Mouse (Mus musculus) forebrain, postnatal 0 days (tissue): Measurements from ENCODE around the gene Olfr1151. TPM values are rescaled to one million over a fixed set of nuclear protein-coding genes. Genes with fewer than 3 reads are reported as not detected.

Source experiments
- ATAC-seq: fragments of 200-750 bp; cut with Nextera tagmentation; 2 replicates; pipeline ENCODE4 v1.8.0; 2017; ENCODE audit warnings: mild to moderate bottlenecking, moderate library complexity
- DNase-seq: peaks from one replicate; pipeline ENCODE4 v3.0.0-alpha.2; 2015
- H3K27ac ChIP-seq: fragments of 300-500 bp; sonication (generic); 2 replicates; pipeline ENCODE4 v1.5.1; 2014; ENCODE audit warnings: low read depth, mild to moderate bottlenecking, antibody characterized with exemption, low read length, moderate library complexity, mixed read lengths
- H3K27me3 ChIP-seq: fragments of 300-500 bp; sonication (generic); 2 replicates; pipeline ENCODE4 v1.6.1; 2014; ENCODE audit warnings: mild to moderate bottlenecking, low read length, mixed read lengths; ENCODE audit not compliant: insufficient read depth
- H3K36me3 ChIP-seq: fragments of 300-500 bp; sonication (generic); 2 replicates; pipeline ENCODE4 v1.6.1; 2014; ENCODE audit warnings: mild to moderate bottlenecking, moderate library complexity; ENCODE audit not compliant: insufficient read depth
- H3K4me1 ChIP-seq: fragments of 300-500 bp; sonication (generic); 2 replicates; pipeline ENCODE4 v1.6.1; 2014; ENCODE audit warnings: antibody characterized with exemption; ENCODE audit not compliant: insufficient read depth
- H3K4me2 ChIP-seq: fragments of 300-500 bp; sonication (generic); 2 replicates; pipeline ENCODE4 v1.6.1; 2014; ENCODE audit warnings: low read depth, mild to moderate bottlenecking, moderate library complexity
- H3K4me3 ChIP-seq: fragments of 300-500 bp; sonication (generic); 2 replicates; pipeline ENCODE4 v1.5.1; 2014; ENCODE audit warnings: low read depth, low read length, mixed read lengths
- H3K9ac ChIP-seq: fragments of 300-500 bp; sonication (generic); 2 replicates; pipeline ENCODE4 v1.6.1; 2014; ENCODE audit warnings: mild to moderate bottlenecking
- H3K9me3 ChIP-seq: fragments of 300-500 bp; sonication (generic); 2 replicates; pipeline ENCODE4 v1.6.1; 2016; ENCODE audit warnings: low read length
- CTCF ChIP-seq: sonication (generic); IDR thresholded peaks from 2 replicates; pipeline ENCODE4 v1.5.1; 2016; ENCODE audit warnings: antibody characterized with exemption, control low read depth, low read depth
- WGBS: fragments of 180-500 bp; shearing (Covaris S2); extraction: QIAGEN DNeasy Blood & Tissue Kit; methylation state at CpG from one replicate; pipeline ENCODE4 v1.1.7; 2014; 5-methylcytosine and 5-hydroxymethylcytosine counted together
- polyA plus RNA-seq: library from polyadenylated mRNA; unstranded; fragments of >200 nt; fragmentation: Nextera tagmentation; extraction: Ambion mirVana; gene quantifications from 2 replicates; pipeline ENCODE4 v1.2.1, GENCODE M21; 2015
- total RNA-seq: library from RNA; depleted of rRNA; stranded (reverse); fragments of >200 nt; gene quantifications from 2 replicates; pipeline ENCODE4 v1.2.3, GENCODE M21; 2014; rRNA removed

Olfr1151 gene
- total RNA-seq (not detected in 2 replicates), polyA plus RNA-seq (not detected in 2 replicates)

GRCm38 (mm10) chr2:87855562-87855961, at the start of gene Olfr1151:
TSS of gene Olfr1151 (plus strand) at chr2:87855862.
- no peak within 1 kb of the TSS for H3K4me3 ChIP-seq
- no peak for DNase-seq
- WGBS: 90% methylated on average over 1 of the region's 1 CpGs

GRCm38 (mm10) chr2:87809522-87809921, 46.1 kb upstream of the Olfr1151 start, which contains the start of gene Olfr1145:
TSS of gene Olfr1145 (plus strand) at chr2:87809822.
- no peak within 1 kb of the TSS for H3K4me2 ChIP-seq
- no peak within 1 kb of the TSS for H3K27ac ChIP-seq
- H3K9me3 ChIP-seq: no peaks in the 10 kb centered on the region
- H3K4me1 ChIP-seq: no peaks in the 10 kb centered on the region
- ATAC-seq: no peak
- H3K9ac ChIP-seq: no peak within 1 kb of the TSS
- H3K27me3 ChIP-seq: no peaks in the 10 kb centered on the region
- no peak for TF ChIP-seq CTCF
- no peaks in the 10 kb centered on the region for H3K36me3 ChIP-seq
- WGBS: 86% methylated on average over 1 of the region's 1 CpGs
- no peak within 1 kb of the TSS for H3K4me3 ChIP-seq
- DNase-seq: no peak

More at GRCm38 (mm10) chr2:87855562-87855961, at the start of gene Olfr1151:
- Histone ChIP-seq H3K27me3 (no peaks in the 10 kb centered on the region), H3K4me1 (no peaks in the 10 kb centered on the region), H3K9me3 (no peaks in the 10 kb centered on the region), H3K4me2 (no peak within 1 kb of the TSS), H3K27ac (no peak within 1 kb of the TSS), H3K9ac (no peak within 1 kb of the TSS), H3K36me3 (no peaks in the 10 kb centered on the region)
- TF ChIP-seq CTCF: no peak
- ATAC-seq: no peak

- TF ChIP-seq CTCF: no peak
- WGBS: 98% methylated on average over 1 of the region's 1 CpGs
- no peak within 1 kb of the TSS for H3K27ac ChIP-seq
- no peak within 1 kb of the TSS for H3K4me3 ChIP-seq
- H3K4me2 ChIP-seq: no peak within 1 kb of the TSS
- no peaks in the 10 kb centered on the region for H3K9me3 ChIP-seq
- H3K36me3 ChIP-seq: no peaks in the 10 kb centered on the region
- H3K4me1 ChIP-seq: no peaks in the 10 kb centered on the region
- DNase-seq: no peak
- H3K9ac ChIP-seq: no peak within 1 kb of the TSS
- ATAC-seq: no peak
- no peaks in the 10 kb centered on the region for H3K27me3 ChIP-seq
Measured at GRCm38 (mm10) chr2:87830233-87830632, 25.4 kb upstream of the Olfr1151 start, which contains the start of gene Olfr1148. TSS of gene Olfr1148 (plus strand) at chr2:87830533.

GRCm38 (mm10) chr2:87843693-87844092, 12.0 kb upstream of the Olfr1151 start, which contains the start of gene Olfr1150-ps1:
TSS of gene Olfr1150-ps1 (plus strand) at chr2:87843993.
- Histone ChIP-seq H3K4me2 (no peak within 1 kb of the TSS), H3K9ac (no peak within 1 kb of the TSS), H3K4me3 (no peak within 1 kb of the TSS), H3K4me1 (no peaks in the 10 kb centered on the region), H3K27me3 (no peaks in the 10 kb centered on the region), H3K36me3 (no peaks in the 10 kb centered on the region), H3K9me3 (no peaks in the 10 kb centered on the region), H3K27ac (no peak within 1 kb of the TSS)
- ATAC-seq (no peak), DNase-seq (no peak)
- 81% methylated on average over 1 of the region's 1 CpGs for WGBS
- no peak for TF ChIP-seq CTCF

GRCm38 (mm10) chr2:87866192-87866591, 10.5 kb downstream of the Olfr1151 start, which contains the start of gene Olfr1152:
TSS of gene Olfr1152 (plus strand) at chr2:87866492.
- H3K9me3 ChIP-seq: no peaks in the 10 kb centered on the region
- H3K36me3 ChIP-seq: no peaks in the 10 kb centered on the region
- no peak within 1 kb of the TSS for H3K27ac ChIP-seq
- TF ChIP-seq CTCF: no peak
- no peaks in the 10 kb centered on the region for H3K27me3 ChIP-seq
- H3K9ac ChIP-seq: no peak within 1 kb of the TSS
- no peak within 1 kb of the TSS for H3K4me2 ChIP-seq
- no peak for DNase-seq
- H3K4me1 ChIP-seq: no peaks in the 10 kb centered on the region
- ATAC-seq: no peak
- H3K4me3 ChIP-seq: no peak within 1 kb of the TSS

- TF ChIP-seq CTCF: no peak
- no peaks in the 10 kb centered on the region for H3K27me3 ChIP-seq
- no peaks in the 10 kb centered on the region for H3K36me3 ChIP-seq
- no peak within 1 kb of the TSS for H3K4me2 ChIP-seq
- ATAC-seq (no peak), DNase-seq (no peak)
- 74% methylated on average over 1 of the region's 1 CpGs for WGBS
- H3K4me3 ChIP-seq: no peak within 1 kb of the TSS
- no peaks in the 10 kb centered on the region for H3K4me1 ChIP-seq
- H3K9ac ChIP-seq: no peak within 1 kb of the TSS
- no peaks in the 10 kb centered on the region for H3K9me3 ChIP-seq
- no peak within 1 kb of the TSS for H3K27ac ChIP-seq
Measured at GRCm38 (mm10) chr2:87894662-87895061, 39.0 kb downstream of the Olfr1151 start, which contains the start of gene Olfr1153. TSS of gene Olfr1153 (plus strand) at chr2:87894962.

GRCm38 (mm10) chr2:87905066-87905465, 49.4 kb downstream of the Olfr1151 start, which contains the start of gene Olfr1154:
TSS of gene Olfr1154 (minus strand) at chr2:87905166.
- no peak for TF ChIP-seq CTCF
- no peaks in the 10 kb centered on the region for H3K9me3 ChIP-seq
- no peak for DNase-seq
- no peak within 1 kb of the TSS for H3K27ac ChIP-seq
- no peaks in the 10 kb centered on the region for H3K27me3 ChIP-seq
- no peak for ATAC-seq
- no peak within 1 kb of the TSS for H3K4me2 ChIP-seq
- H3K36me3 ChIP-seq: no peaks in the 10 kb centered on the region
- H3K4me1 ChIP-seq: no peaks in the 10 kb centered on the region
- 85% methylated on average over 1 of the region's 1 CpGs for WGBS
- H3K9ac ChIP-seq: no peak within 1 kb of the TSS
- no peak within 1 kb of the TSS for H3K4me3 ChIP-seq

Other genes with a start within 250 kb of the Olfr1151 start
- 0.14 TPM in 1 of 2 replicates, not detected in the other for gene Olfr1130, start 249.7 kb upstream of the Olfr1151 start, total RNA-seq
- gene Olfr1130, start 249.7 kb upstream of the Olfr1151 start, polyA plus RNA-seq: not detected in 2 replicates
- gene Olfr1131, start 228.8 kb upstream of the Olfr1151 start, total RNA-seq: not detected in 2 replicates
- not detected in 2 replicates for gene Olfr1131, start 228.8 kb upstream of the Olfr1151 start, polyA plus RNA-seq
- gene Olfr1132, start 218.3 kb upstream of the Olfr1151 start, total RNA-seq: not detected in 2 replicates
- not detected in 2 replicates for gene Olfr1132, start 218.3 kb upstream of the Olfr1151 start, polyA plus RNA-seq
- not detected in 2 replicates for gene Olfr1133, start 208.5 kb upstream of the Olfr1151 start, total RNA-seq
- gene Olfr1133, start 208.5 kb upstream of the Olfr1151 start, polyA plus RNA-seq: not detected in 2 replicates
- not detected in 2 replicates for gene Olfr1134, start 197.4 kb upstream of the Olfr1151 start, total RNA-seq
- not detected in 2 replicates for gene Olfr1134, start 197.4 kb upstream of the Olfr1151 start, polyA plus RNA-seq
- gene Olfr1135, start 182.2 kb upstream of the Olfr1151 start, total RNA-seq: not detected in 2 replicates
- not detected in 2 replicates for gene Olfr1135, start 182.2 kb upstream of the Olfr1151 start, polyA plus RNA-seq
- gene Olfr1136, start 161.9 kb upstream of the Olfr1151 start, total RNA-seq: not detected in 2 replicates
- gene Olfr1136, start 161.9 kb upstream of the Olfr1151 start, polyA plus RNA-seq: not detected in 2 replicates
- gene Olfr1137, start 142.7 kb upstream of the Olfr1151 start, total RNA-seq: not detected in 2 replicates
- gene Olfr1137, start 142.7 kb upstream of the Olfr1151 start, polyA plus RNA-seq: not detected in 2 replicates
- gene Olfr1138, start 115.9 kb upstream of the Olfr1151 start, total RNA-seq: not detected in 2 replicates
- gene Olfr1138, start 115.9 kb upstream of the Olfr1151 start, polyA plus RNA-seq: not detected in 2 replicates
- gene Olfr1140, start 112.1 kb upstream of the Olfr1151 start, total RNA-seq: not detected in 2 replicates
- not detected in 2 replicates for gene Olfr1140, start 112.1 kb upstream of the Olfr1151 start, polyA plus RNA-seq
- not detected in 2 replicates for gene Olfr1141, start 101.9 kb upstream of the Olfr1151 start, total RNA-seq
- not detected in 2 replicates for gene Olfr1141, start 101.9 kb upstream of the Olfr1151 start, polyA plus RNA-seq
- gene Olfr152, start 76.4 kb upstream of the Olfr1151 start, total RNA-seq: not detected in 2 replicates
- gene Olfr152, start 76.4 kb upstream of the Olfr1151 start, polyA plus RNA-seq: not detected in 2 replicates
- gene Olfr1143, start 55.3 kb upstream of the Olfr1151 start, total RNA-seq: not detected in 2 replicates
- gene Olfr1143, start 55.3 kb upstream of the Olfr1151 start, polyA plus RNA-seq: not detected in 2 replicates
- not detected in 2 replicates for gene Olfr1145, start 46.0 kb upstream of the Olfr1151 start, total RNA-seq
- not detected in 2 replicates for gene Olfr1145, start 46.0 kb upstream of the Olfr1151 start, polyA plus RNA-seq
- not detected in 2 replicates for gene Olfr1148, start 25.3 kb upstream of the Olfr1151 start, total RNA-seq
- gene Olfr1148, start 25.3 kb upstream of the Olfr1151 start, polyA plus RNA-seq: not detected in 2 replicates
- not detected in 2 replicates for gene Olfr1150-ps1, start 11.9 kb upstream of the Olfr1151 start, total RNA-seq
- not detected in 2 replicates for gene Olfr1150-ps1, start 11.9 kb upstream of the Olfr1151 start, polyA plus RNA-seq
- not detected in 2 replicates for gene Olfr1152, start 10.6 kb downstream of the Olfr1151 start, total RNA-seq
- gene Olfr1152, start 10.6 kb downstream of the Olfr1151 start, polyA plus RNA-seq: not detected in 2 replicates
- gene Olfr1153, start 39.1 kb downstream of the Olfr1151 start, total RNA-seq: not detected in 2 replicates
- not detected in 2 replicates for gene Olfr1153, start 39.1 kb downstream of the Olfr1151 start, polyA plus RNA-seq
- not detected in 2 replicates for gene Olfr1154, start 49.3 kb downstream of the Olfr1151 start, total RNA-seq
- gene Olfr1154, start 49.3 kb downstream of the Olfr1151 start, polyA plus RNA-seq: not detected in 2 replicates
- not detected in 2 replicates for gene Olfr1155, start 89.3 kb downstream of the Olfr1151 start, total RNA-seq
- not detected in 2 replicates for gene Olfr1155, start 89.3 kb downstream of the Olfr1151 start, polyA plus RNA-seq
- gene Olfr1156, start 97.2 kb downstream of the Olfr1151 start, total RNA-seq: not detected in 2 replicates
- gene Olfr1156, start 97.2 kb downstream of the Olfr1151 start, polyA plus RNA-seq: not detected in 2 replicates
- gene Olfr1157, start 112.4 kb downstream of the Olfr1151 start, total RNA-seq: not detected in 2 replicates
- not detected in 2 replicates for gene Olfr1157, start 112.4 kb downstream of the Olfr1151 start, polyA plus RNA-seq
- gene Olfr74, start 118.8 kb downstream of the Olfr1151 start, total RNA-seq: not detected in 2 replicates
- not detected in 2 replicates for gene Olfr74, start 118.8 kb downstream of the Olfr1151 start, polyA plus RNA-seq
- gene Olfr1158, start 134.3 kb downstream of the Olfr1151 start, total RNA-seq: not detected in 2 replicates
- gene Olfr1158, start 134.3 kb downstream of the Olfr1151 start, polyA plus RNA-seq: not detected in 2 replicates
- gene Olfr1160, start 152.4 kb downstream of the Olfr1151 start, total RNA-seq: not detected in 2 replicates
- gene Olfr1160, start 152.4 kb downstream of the Olfr1151 start, polyA plus RNA-seq: not detected in 2 replicates
- not detected in 2 replicates for gene Olfr1161, start 166.9 kb downstream of the Olfr1151 start, total RNA-seq
- not detected in 2 replicates for gene Olfr1161, start 166.9 kb downstream of the Olfr1151 start, polyA plus RNA-seq
- 0.15 TPM in 1 of 2 replicates, not detected in the other for gene Olfr73, start 181.8 kb downstream of the Olfr1151 start, total RNA-seq
- gene Olfr73, start 181.8 kb downstream of the Olfr1151 start, polyA plus RNA-seq: not detected in 2 replicates
- gene Olfr1162, start 195.3 kb downstream of the Olfr1151 start, total RNA-seq: not detected in 2 replicates
- not detected in 2 replicates for gene Olfr1162, start 195.3 kb downstream of the Olfr1151 start, polyA plus RNA-seq
- not detected in 2 replicates for gene Olfr1163, start 216.0 kb downstream of the Olfr1151 start, total RNA-seq
- gene Olfr1163, start 216.0 kb downstream of the Olfr1151 start, polyA plus RNA-seq: not detected in 2 replicates
- not detected in 2 replicates for gene Olfr1164, start 238.1 kb downstream of the Olfr1151 start, total RNA-seq
- not detected in 2 replicates for gene Olfr1164, start 238.1 kb downstream of the Olfr1151 start, polyA plus RNA-seq